In the genomic region with DNA sequence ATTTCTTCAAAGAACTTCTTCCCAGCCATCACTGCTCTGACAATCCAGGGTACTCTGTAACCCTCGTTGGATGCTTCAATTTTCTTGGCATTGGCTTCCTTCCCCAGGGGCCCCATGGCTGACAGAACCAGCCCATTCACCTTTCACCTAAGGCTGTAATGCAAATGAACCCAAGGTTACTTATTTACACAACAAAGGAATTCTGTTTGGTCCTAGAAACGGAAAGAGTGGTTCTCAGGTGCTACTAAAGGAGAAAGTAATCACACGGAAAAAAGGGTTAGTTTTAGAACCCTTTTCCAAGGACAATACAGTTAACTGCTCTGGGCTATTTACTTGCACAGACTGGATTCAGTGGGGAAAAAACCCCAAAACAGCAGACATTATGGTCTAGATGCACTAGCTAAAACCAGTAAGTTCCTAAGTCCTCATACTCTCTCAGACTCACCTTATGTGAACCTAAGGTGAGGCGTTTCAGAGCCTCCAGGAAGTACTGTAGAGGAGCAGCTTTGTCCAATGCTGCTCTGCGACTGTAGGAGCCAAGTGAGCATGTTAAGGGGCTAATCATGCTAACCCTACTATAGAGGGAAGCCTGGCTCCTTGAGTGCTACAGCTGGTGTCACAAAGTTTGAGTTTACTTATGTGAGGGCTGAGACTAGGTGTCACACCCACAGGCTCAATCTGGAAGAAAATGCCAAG, we compare ENCODE assay signal across 16 mouse cellular contexts.
A peak's percentile ranks its signal among the peaks of the same experiment; 100 is the strongest.
DNase-seq lines count a peak whose midpoint lies in the region; ATAC-seq and TF ChIP-seq lines count a peak whose summit lies in the region.
"Had no signal": no experiment of that assay in that cellular context is flagged by ENCODE, and none has a peak within 500 bp of the region (broad histone marks: within the 10 kb centered on the region; RNA-seq: fewer than 3 reads in every experiment).

No protein-coding gene starts in this region.

- intact Hi-C loops in left cerebral cortex, postnatal 14 days (cut with DNase I), result no loop called here

- peak; percentile 64 for DNase-seq in kidney, adult 11 months
- no peak for DNase-seq in kidney, postnatal 4 days
- DNase-seq in ZHBTc4 (ENCODE audit: low read depth, low spot score), result peak; percentile 84
- no peak for DNase-seq in stomach, postnatal 0 days (ENCODE audit: low spot score)
- no peak for DNase-seq in hindbrain, postnatal 0 days (ENCODE audit: low spot score)
- DNase-seq in left cerebral cortex, postnatal 14 days (ENCODE audit: low spot score in 2 of 2), result no peak
- DNase-seq: adrenal gland, adult 2 months; cerebellum, adult 9-11 months; layer of hippocampus, adult 9-11 months; liver, embryonic 13.5 days; lung, postnatal 36 days had no signal

- no peak overlapping the region for H3K4me3 ChIP-seq in kidney, embryonic 14.5 days (ENCODE audit: low read length)
- no peak overlapping the region for H3K4me3 ChIP-seq in stomach, postnatal 0 days (ENCODE audit: low read depth, low read length)
- H3K4me3 ChIP-seq in hindbrain, postnatal 0 days (ENCODE audit: low read length), result no peak overlapping the region
- H3K4me3 ChIP-seq: limb, embryonic 10.5 days; liver, embryonic 13.5 days; midbrain, embryonic 12.5 days; neural tube, embryonic 12.5 days had no signal

- no peak for TF ChIP-seq CTCF in stomach, postnatal 0 days (IDR thresholded peaks at IDR 0.05; ENCODE audit: low read depth)
- TF ChIP-seq CTCF in hindbrain, postnatal 0 days (IDR thresholded peaks at IDR 0.05; ENCODE audit: low read depth), result no peak

- H3K9ac ChIP-seq in kidney, embryonic 14.5 days (ENCODE audit: low read depth, low read length), result no peak overlapping the region
- no peak overlapping the region for H3K9ac ChIP-seq in stomach, postnatal 0 days (ENCODE audit: low read length)
- H3K9ac ChIP-seq in hindbrain, postnatal 0 days (replicated peaks; ENCODE audit: low read length), result no peak overlapping the region
- H3K9ac ChIP-seq: hindbrain, embryonic 14.5 days; liver, embryonic 13.5 days; midbrain, embryonic 12.5 days; neural tube, embryonic 12.5 days had no signal

- H3K27ac ChIP-seq in kidney, embryonic 14.5 days (ENCODE audit: low read depth, low read length), result peak overlapping the region; percentile 37; the same call in 1 of the 2 replicates
- H3K27ac ChIP-seq in stomach, postnatal 0 days (replicated peaks), result peak overlapping the region; percentile 45; the same call in 1 of the 2 replicates
- no peak overlapping the region for H3K27ac ChIP-seq in hindbrain, postnatal 0 days
- H3K27ac ChIP-seq: hindbrain, embryonic 14.5 days; limb, embryonic 10.5 days; liver, embryonic 13.5 days; midbrain, embryonic 12.5 days; neural tube, embryonic 12.5 days had no signal

- no peaks in the 10 kb centered on the region for H3K36me3 ChIP-seq in kidney, embryonic 14.5 days (ENCODE audit: control insufficient read depth, insufficient read depth, low read length)
- no peaks in the 10 kb centered on the region for H3K36me3 ChIP-seq in stomach, postnatal 0 days (ENCODE audit: control insufficient read depth, insufficient read depth, low read length)
- H3K36me3 ChIP-seq in hindbrain, postnatal 0 days (ENCODE audit: insufficient read depth, low read length), result no peaks in the 10 kb centered on the region
- H3K36me3 ChIP-seq: liver, embryonic 13.5 days; midbrain, embryonic 12.5 days; neural tube, embryonic 12.5 days had no signal

- no peak overlapping the region for H3K4me2 ChIP-seq in kidney, embryonic 14.5 days (replicated peaks; ENCODE audit: low read depth, low read length)
- no peak overlapping the region for H3K4me2 ChIP-seq in stomach, postnatal 0 days (replicated peaks; ENCODE audit: low read depth)
- H3K4me2 ChIP-seq in hindbrain, postnatal 0 days (ENCODE audit: low read depth, low read length), result no peak overlapping the region
- H3K4me2 ChIP-seq: hindbrain, embryonic 14.5 days; liver, embryonic 13.5 days; midbrain, embryonic 12.5 days; neural tube, embryonic 12.5 days had no signal

- H3K9me3 ChIP-seq in kidney, embryonic 14.5 days (ENCODE audit: control insufficient read depth, low read length), result no peaks in the 10 kb centered on the region
- H3K9me3 ChIP-seq in stomach, postnatal 0 days (ENCODE audit: control insufficient read depth, low read length), result no peaks in the 10 kb centered on the region
- no peaks in the 10 kb centered on the region for H3K9me3 ChIP-seq in hindbrain, postnatal 0 days (ENCODE audit: low read length)
- H3K9me3 ChIP-seq: limb, embryonic 10.5 days; liver, embryonic 13.5 days; midbrain, embryonic 12.5 days; neural tube, embryonic 12.5 days had no signal

- H3K27me3 ChIP-seq in kidney, embryonic 14.5 days (ENCODE audit: control insufficient read depth, insufficient read depth, low read length), result no peaks in the 10 kb centered on the region
- no peaks in the 10 kb centered on the region for H3K27me3 ChIP-seq in stomach, postnatal 0 days (ENCODE audit: control insufficient read depth, insufficient read depth, low read length)
- H3K27me3 ChIP-seq in hindbrain, postnatal 0 days (ENCODE audit: insufficient read depth, low read length), result no peaks in the 10 kb centered on the region
- H3K27me3 ChIP-seq: liver, embryonic 13.5 days; midbrain, embryonic 12.5 days; neural tube, embryonic 12.5 days had no signal

- WGBS in kidney, embryonic 14.5 days, result 29% methylated on average over 5 of the region's 5 CpGs
- WGBS in stomach, postnatal 0 days, result 39% methylated on average over 5 of the region's 5 CpGs
- 40% methylated on average over 5 of the region's 5 CpGs for WGBS in hindbrain, postnatal 0 days

- no peak for TF ChIP-seq EP300 in stomach, postnatal 0 days (optimal IDR thresholded peaks at IDR 0.05)

- peak; percentile 40; the same call in 1 of the 2 replicates for ATAC-seq in kidney, embryonic 14.5 days (ENCODE audit: low FRiP score, low TSS enrichment)
- ATAC-seq in stomach, postnatal 0 days (ENCODE audit: low FRiP score, low TSS enrichment), result peak; percentile 57; the same call in 1 of the 2 replicates
- no peak for ATAC-seq in hindbrain, postnatal 0 days

- H3K4me1 ChIP-seq in kidney, embryonic 14.5 days (ENCODE audit: control insufficient read depth, insufficient read depth, low read length), result peaks cover 15% of the 10 kb centered on the region
- peaks cover 2% of the 10 kb centered on the region; the same call in 1 of the 2 replicates for H3K4me1 ChIP-seq in stomach, postnatal 0 days (replicated peaks; ENCODE audit: control insufficient read depth, insufficient read depth)
- H3K4me1 ChIP-seq in hindbrain, postnatal 0 days (ENCODE audit: insufficient read depth, low read length), result 0 out of 2 replicates have a peak, but pooled peaks cover 3% of the 10 kb centered on the region
- H3K4me1 ChIP-seq: midbrain, embryonic 12.5 days; neural tube, embryonic 12.5 days had no signal

Comparison
In these comparisons a context has a peak if more than half of its experiments do, and no peak if none do; other contexts are left out.
1. DNase-seq: peak in kidney, adult 11 months (single experiment) and ZHBTc4 (single experiment); none in kidney, postnatal 4 days (0 of 2), stomach, postnatal 0 days (single experiment), hindbrain, postnatal 0 days (single experiment) and left cerebral cortex, postnatal 14 days (0 of 2).